Mouse (Mus musculus): ENCODE data around the gene Pla2g4a. TPM values are rescaled to one million over a fixed set of nuclear protein-coding genes. Genes with fewer than 3 reads are reported as not detected.
"Not testable (repeated sequence)": the region's sequence is repeated elsewhere in the genome, so short reads cannot be mapped to it uniquely, and the experiment has no call there.

Pla2g4a gene
- polyA plus RNA-seq, 1 experiment from 2014 or later = 38.9 TPM

GRCm38 (mm10) chr1:149950656-149951055 lies 10.4 kb downstream of the Pla2g4a start:
- H3K9me3 ChIP-seq (replicated peaks) = no peaks in the 10 kb centered on the region
- H3K9ac ChIP-seq = no peak overlapping the region
- WGBS = 87% methylated on average over 3 of the region's 3 CpGs
- no peak overlapping the region for H3K4me2 ChIP-seq
- H3K36me3 ChIP-seq = no peaks in the 10 kb centered on the region
- peak overlapping the region; percentile 43 for H3K27ac ChIP-seq
- no peak; the same call in 1 of the 2 replicates for ATAC-seq (replicated peaks; ENCODE audit: low FRiP score)
- no peak overlapping the region for H3K4me3 ChIP-seq (replicated peaks)
- H3K27me3 ChIP-seq = no peaks in the 10 kb centered on the region
- peaks cover 8% of the 10 kb centered on the region; the same call in 1 of the 2 replicates for H3K4me1 ChIP-seq

GRCm38 (mm10) chr1:149950254-149950653 lies 10.8 kb downstream of the Pla2g4a start:
- no peaks in the 10 kb centered on the region for H3K36me3 ChIP-seq
- H3K27me3 ChIP-seq = no peaks in the 10 kb centered on the region
- peak overlapping the region; percentile 43; the same call in 1 of the 2 replicates for H3K27ac ChIP-seq
- H3K4me1 ChIP-seq = peaks cover 8% of the 10 kb centered on the region; the same call in 1 of the 2 replicates
- H3K4me2 ChIP-seq = no peak overlapping the region
- no peaks in the 10 kb centered on the region for H3K9me3 ChIP-seq (replicated peaks)
- ATAC-seq (replicated peaks; ENCODE audit: low FRiP score) = peak; percentile 80
- no peak overlapping the region for H3K4me3 ChIP-seq (replicated peaks)
- WGBS = 68% methylated on average over 1 of the region's 1 CpGs
- H3K9ac ChIP-seq = no peak overlapping the region

GRCm38 (mm10) chr1:149949334-149949733 lies 11.8 kb downstream of the Pla2g4a start:
- Histone ChIP-seq H3K36me3 (no peaks in the 10 kb centered on the region), H3K9me3 (replicated peaks) (no peaks in the 10 kb centered on the region), H3K4me2 (no peak overlapping the region), H3K4me1 (peaks cover 8% of the 10 kb centered on the region; the same call in 1 of the 2 replicates), H3K27ac (no peak overlapping the region), H3K4me3 (replicated peaks) (no peak overlapping the region), H3K9ac (no peak overlapping the region), H3K27me3 (no peaks in the 10 kb centered on the region)
- ATAC-seq (replicated peaks; ENCODE audit: low FRiP score) = no peak
- WGBS = 82% methylated on average over 1 of the region's 1 CpGs

- no peak overlapping the region for H3K4me2 ChIP-seq
- H3K27me3 ChIP-seq = no peaks in the 10 kb centered on the region
- H3K4me1 ChIP-seq = peaks cover 8% of the 10 kb centered on the region; the same call in 1 of the 2 replicates
- no peak for ATAC-seq (replicated peaks; ENCODE audit: low FRiP score)
- H3K9ac ChIP-seq = no peak overlapping the region
- no peak overlapping the region for H3K4me3 ChIP-seq (replicated peaks)
- H3K36me3 ChIP-seq = no peaks in the 10 kb centered on the region
- 86% methylated on average over 8 of the region's 8 CpGs for WGBS
- H3K9me3 ChIP-seq (replicated peaks) = no peaks in the 10 kb centered on the region
- H3K27ac ChIP-seq = no peak overlapping the region
Measured at GRCm38 (mm10) chr1:149948066-149948825, 12.8 kb downstream of the Pla2g4a start.

- no peak for ATAC-seq (replicated peaks; ENCODE audit: low FRiP score)
Measured at GRCm38 (mm10) chr1:149946993-149947392, 14.1 kb downstream of the Pla2g4a start.

GRCm38 (mm10) chr1:149946432-149946831 lies 14.7 kb downstream of the Pla2g4a start:
- H3K27ac ChIP-seq = no peak overlapping the region
- no peak overlapping the region for H3K4me3 ChIP-seq (replicated peaks)
- 89% methylated on average over 3 of the region's 3 CpGs for WGBS
- no peak overlapping the region for H3K9ac ChIP-seq
- ATAC-seq (replicated peaks; ENCODE audit: low FRiP score) = no peak
- no peaks in the 10 kb centered on the region for H3K9me3 ChIP-seq (replicated peaks)
- no peaks in the 10 kb centered on the region for H3K27me3 ChIP-seq
- H3K36me3 ChIP-seq = no peaks in the 10 kb centered on the region
- no peak overlapping the region for H3K4me2 ChIP-seq
- H3K4me1 ChIP-seq = peaks cover 8% of the 10 kb centered on the region; the same call in 1 of the 2 replicates

More at GRCm38 (mm10) chr1:149946993-149947392, 14.1 kb downstream of the Pla2g4a start:
- Histone ChIP-seq H3K27ac (no peak overlapping the region), H3K9me3 (replicated peaks) (no peaks in the 10 kb centered on the region), H3K4me3 (replicated peaks) (no peak overlapping the region), H3K9ac (no peak overlapping the region), H3K4me1 (peaks cover 8% of the 10 kb centered on the region; the same call in 1 of the 2 replicates), H3K36me3 (no peaks in the 10 kb centered on the region), H3K27me3 (no peaks in the 10 kb centered on the region), H3K4me2 (no peak overlapping the region)
- 71% methylated on average over 5 of the region's 5 CpGs for WGBS

GRCm38 (mm10) chr1:149943611-149944010 lies 17.5 kb downstream of the Pla2g4a start:
- Histone ChIP-seq H3K9me3 (replicated peaks) (no peaks in the 10 kb centered on the region), H3K27ac (no peak overlapping the region), H3K36me3 (no peaks in the 10 kb centered on the region), H3K4me3 (replicated peaks) (no peak overlapping the region), H3K27me3 (no peaks in the 10 kb centered on the region), H3K4me2 (no peak overlapping the region), H3K4me1 (no peaks in the 10 kb centered on the region), H3K9ac (no peak overlapping the region)
- 55% methylated on average over 2 of the region's 2 CpGs for WGBS
- no peak for ATAC-seq (replicated peaks; ENCODE audit: low FRiP score)

GRCm38 (mm10) chr1:149940301-149940700 lies 20.8 kb downstream of the Pla2g4a start:
- 77% methylated on average over 1 of the region's 1 CpGs for WGBS
- no peak overlapping the region for H3K4me2 ChIP-seq
- H3K9ac ChIP-seq = no peak overlapping the region
- no peak overlapping the region for H3K4me3 ChIP-seq (replicated peaks)
- H3K27ac ChIP-seq = no peak overlapping the region
- H3K9me3 ChIP-seq (replicated peaks) = no peaks in the 10 kb centered on the region
- no peaks in the 10 kb centered on the region for H3K27me3 ChIP-seq
- no peaks in the 10 kb centered on the region for H3K36me3 ChIP-seq
- H3K4me1 ChIP-seq = no peaks in the 10 kb centered on the region
- ATAC-seq (replicated peaks; ENCODE audit: low FRiP score) = no peak

- ATAC-seq (replicated peaks; ENCODE audit: low FRiP score) = no peak
- Histone ChIP-seq H3K4me2 (no peak overlapping the region), H3K36me3 (no peaks in the 10 kb centered on the region), H3K27ac (no peak overlapping the region), H3K9ac (no peak overlapping the region), H3K4me3 (replicated peaks) (no peak overlapping the region), H3K9me3 (replicated peaks) (no peaks in the 10 kb centered on the region), H3K27me3 (no peaks in the 10 kb centered on the region), H3K4me1 (no peaks in the 10 kb centered on the region)
- WGBS = 87% methylated on average over 9 of the region's 9 CpGs
Measured at GRCm38 (mm10) chr1:149939261-149940032, 21.6 kb downstream of the Pla2g4a start.

GRCm38 (mm10) chr1:149937825-149938224 lies 23.3 kb downstream of the Pla2g4a start:
- Histone ChIP-seq H3K4me2 (no peak overlapping the region), H3K9ac (no peak overlapping the region), H3K9me3 (replicated peaks) (no peaks in the 10 kb centered on the region), H3K27me3 (no peaks in the 10 kb centered on the region), H3K4me1 (no peaks in the 10 kb centered on the region), H3K27ac (no peak overlapping the region), H3K36me3 (no peaks in the 10 kb centered on the region), H3K4me3 (replicated peaks) (no peak overlapping the region)
- ATAC-seq (replicated peaks; ENCODE audit: low FRiP score) = no peak
- 83% methylated on average over 4 of the region's 4 CpGs for WGBS

GRCm38 (mm10) chr1:149929140-149929539 lies 31.9 kb downstream of the Pla2g4a start:
- WGBS = 69% methylated on average over 5 of the region's 5 CpGs

GRCm38 (mm10) chr1:149923737-149924136 lies 37.4 kb downstream of the Pla2g4a start:
- H3K4me3 ChIP-seq (replicated peaks); H3K9me3 ChIP-seq (replicated peaks); H3K27me3 ChIP-seq; H3K4me1 ChIP-seq; H3K4me2 ChIP-seq; H3K9ac ChIP-seq; ATAC-seq (replicated peaks; ENCODE audit: low FRiP score); H3K27ac ChIP-seq; H3K36me3 ChIP-seq: not testable (repeated sequence)
- 100% methylated on average over 1 of the region's 1 CpGs for WGBS

More at GRCm38 (mm10) chr1:149929140-149929539, 31.9 kb downstream of the Pla2g4a start:
- H3K4me2 ChIP-seq = no peak overlapping the region
- H3K27ac ChIP-seq = no peak overlapping the region
- no peak for ATAC-seq (replicated peaks; ENCODE audit: low FRiP score)
- no peak overlapping the region for H3K9ac ChIP-seq
- no peaks in the 10 kb centered on the region for H3K4me1 ChIP-seq
- H3K4me3 ChIP-seq (replicated peaks) = no peak overlapping the region
- no peaks in the 10 kb centered on the region for H3K9me3 ChIP-seq (replicated peaks)
- H3K27me3 ChIP-seq = no peaks in the 10 kb centered on the region
- H3K36me3 ChIP-seq = no peaks in the 10 kb centered on the region

Data from kidney, embryonic 15.5 days (tissue).